Mouse (Mus musculus) frontal cortex, adult (tissue): ENCODE results near the gene Arfgef2.

Source experiments
- ATAC-seq: cut with Nextera tagmentation; 2 replicates; pipeline ENCODE4 v1.9.2; 2017; ENCODE audit warnings: mild to moderate bottlenecking, moderate library complexity, mixed read lengths; ENCODE audit not compliant: low TSS enrichment

Arfgef2 gene

DNA sequence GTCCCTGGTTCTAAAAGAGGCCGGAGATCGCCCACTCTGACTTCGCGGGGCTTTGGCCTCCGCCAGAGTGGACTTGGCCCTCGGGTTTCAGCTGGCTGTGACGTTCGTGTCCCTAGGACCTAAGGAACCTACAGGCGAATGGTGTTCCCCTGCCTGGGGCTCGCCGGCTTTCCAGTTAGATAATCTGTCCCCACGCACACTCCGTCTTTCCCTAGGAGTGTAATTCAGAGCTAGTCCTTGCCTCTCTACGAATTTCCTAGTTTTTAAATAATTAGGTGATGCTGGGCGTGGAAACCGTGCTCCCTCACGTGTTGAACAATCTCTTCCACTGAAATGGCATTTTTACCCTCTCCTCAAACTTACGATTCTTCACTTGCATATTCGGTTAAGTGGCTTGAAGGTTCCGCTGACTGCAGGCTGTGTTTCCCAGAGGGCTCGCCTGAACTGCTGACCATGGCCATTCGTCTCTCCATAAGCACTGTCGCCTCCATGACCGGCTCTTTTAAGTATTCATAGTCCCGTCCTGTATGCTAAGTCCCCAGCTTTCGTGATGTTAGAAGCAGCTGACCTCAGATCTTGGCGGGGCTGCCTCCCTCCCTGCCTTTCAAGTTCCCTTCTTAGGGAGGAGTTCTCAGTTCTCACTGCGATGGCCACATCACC lies 101.3 kb downstream of the Arfgef2 start:
- ATAC-seq: peak; percentile 46

DNA sequence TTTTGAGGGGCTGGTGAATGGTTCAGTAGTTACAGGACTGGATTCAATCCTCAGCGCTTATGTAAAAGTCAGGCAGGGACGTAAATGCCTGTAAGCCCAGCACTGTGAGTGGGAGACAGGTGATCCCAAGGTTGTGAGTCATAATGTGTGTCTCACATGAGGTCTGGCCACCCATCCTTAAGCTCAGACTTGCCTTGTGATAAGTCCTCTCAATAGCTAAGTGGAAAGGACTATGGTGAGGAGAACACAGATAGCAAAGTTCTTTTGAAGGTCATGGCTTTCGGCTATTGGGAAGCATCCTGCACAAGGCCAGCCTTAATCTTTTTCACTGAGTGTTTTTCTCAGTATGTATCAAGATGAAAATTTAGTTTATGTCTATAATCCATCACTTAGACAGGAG lies 104.3 kb downstream of the Arfgef2 start:
- no peak for ATAC-seq

DNA sequence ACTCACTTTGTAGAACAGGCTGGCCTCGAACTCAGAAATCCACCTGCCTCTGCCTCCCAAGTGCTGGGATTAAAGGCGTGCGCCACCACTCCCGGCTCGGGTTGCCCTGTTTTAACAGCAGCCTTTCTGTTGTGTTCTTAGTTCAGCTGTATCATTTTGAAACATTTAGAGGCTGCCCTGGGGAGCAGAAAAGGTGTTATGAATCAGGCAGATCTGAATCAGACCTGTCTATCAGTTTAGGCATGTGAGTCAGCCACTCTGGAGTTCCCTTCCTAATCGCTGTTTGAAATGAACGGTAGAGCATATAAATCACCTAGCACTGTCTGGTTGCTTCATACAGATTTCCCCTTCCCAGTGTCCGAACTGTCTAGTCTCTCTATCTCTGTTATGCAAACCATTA lies 105.1 kb downstream of the Arfgef2 start:
- ATAC-seq: no peak

DNA sequence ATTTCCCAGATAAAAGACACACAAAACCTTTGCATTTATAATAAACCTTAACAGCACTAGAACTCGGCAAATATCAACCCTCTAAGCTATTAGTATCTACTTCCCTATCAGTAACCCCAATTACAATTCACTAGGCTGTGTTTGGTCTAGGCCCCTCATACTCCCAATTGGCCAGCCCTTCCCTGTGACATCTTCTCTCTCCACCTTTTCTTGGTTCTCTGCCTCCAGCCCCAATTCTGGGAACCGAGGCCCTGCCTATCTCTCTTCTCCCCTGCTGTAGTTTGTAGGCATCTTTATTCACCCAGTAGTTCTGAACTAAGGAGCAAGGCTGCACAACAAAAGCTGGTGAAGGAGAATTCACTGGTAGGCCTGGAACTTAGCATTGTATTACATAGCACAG lies 118.6 kb downstream of the Arfgef2 start:
- ATAC-seq: no peak

DNA sequence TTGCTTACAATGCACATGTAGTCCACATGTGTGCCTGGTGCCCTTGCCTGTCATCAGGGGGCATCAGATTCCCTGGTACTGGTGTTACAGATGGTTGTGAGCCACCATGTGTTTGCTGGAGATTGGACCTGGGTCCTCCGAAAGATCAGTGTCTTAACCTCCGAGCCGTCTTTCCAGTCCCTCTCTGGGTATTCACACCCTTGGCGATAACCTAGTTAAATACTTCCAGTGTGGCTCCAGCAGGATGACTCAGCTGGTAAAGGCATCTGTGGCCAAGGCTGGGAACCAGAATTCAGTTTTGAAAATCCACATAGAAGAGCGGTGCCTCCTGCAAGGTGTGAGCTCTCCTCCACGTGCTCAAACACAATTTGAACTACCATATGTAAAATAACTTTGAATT lies 128.6 kb downstream of the Arfgef2 start:
- peak; percentile 77; the same call in 1 of the 2 replicates for ATAC-seq

DNA sequence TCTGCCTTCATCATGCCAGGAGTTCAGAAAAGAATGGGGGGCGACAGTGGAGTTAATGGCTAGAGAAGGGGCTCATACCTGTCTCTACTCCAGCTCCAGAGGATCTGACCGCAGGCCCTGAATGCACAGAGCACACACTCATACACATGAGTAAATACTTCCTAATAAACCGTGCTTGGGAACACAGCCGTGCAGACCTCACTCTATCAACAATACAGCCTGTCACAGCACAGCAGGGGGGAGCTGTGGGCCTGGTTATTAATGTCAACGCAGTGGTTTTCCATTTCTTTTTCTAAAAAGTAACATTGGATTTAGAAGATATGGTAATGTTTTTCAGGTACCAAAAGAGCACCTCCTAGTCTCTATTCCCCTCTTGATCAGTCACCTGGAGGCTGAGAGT lies 129.0 kb downstream of the Arfgef2 start:
- no peak for ATAC-seq

DNA sequence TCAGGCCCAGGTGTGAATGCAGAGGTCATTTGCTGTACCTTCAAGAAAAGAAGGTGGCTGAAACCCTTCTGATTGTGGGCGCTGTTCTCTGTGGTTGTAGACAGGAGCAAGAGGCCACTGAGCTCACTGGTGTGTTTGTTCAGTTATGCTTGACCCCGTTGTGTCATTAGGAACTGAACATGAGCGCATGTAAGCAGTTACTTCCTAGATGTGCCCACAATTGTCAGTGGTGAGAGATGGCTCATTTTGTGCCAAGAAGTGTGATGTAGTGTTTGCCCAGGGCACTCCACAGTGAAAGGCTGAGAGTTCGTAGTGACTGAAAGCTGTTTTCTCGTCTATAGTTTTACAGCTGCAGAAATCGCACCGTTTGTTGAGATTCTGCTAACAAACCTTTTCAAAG lies 130.2 kb downstream of the Arfgef2 start:
- no peak for ATAC-seq

DNA sequence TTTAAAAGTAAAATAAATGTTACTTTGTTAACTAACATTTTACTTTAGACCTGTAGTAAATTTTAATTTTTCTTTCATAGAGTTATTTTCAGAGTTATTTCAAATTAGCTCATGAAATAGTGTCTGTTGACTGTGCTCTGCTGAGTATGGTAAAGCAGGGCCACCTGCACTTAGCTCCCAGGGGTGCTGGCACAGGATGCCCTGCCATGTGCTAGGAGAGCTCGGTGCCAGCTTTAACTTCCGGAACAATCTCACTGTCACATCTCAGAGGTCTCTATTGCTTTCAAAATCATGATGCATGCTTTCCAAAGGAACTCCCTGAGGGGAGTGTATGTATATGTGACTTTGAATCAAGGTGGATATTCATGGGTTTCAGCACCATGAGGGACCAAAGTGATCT lies 130.8 kb downstream of the Arfgef2 start:
- no peak for ATAC-seq

DNA sequence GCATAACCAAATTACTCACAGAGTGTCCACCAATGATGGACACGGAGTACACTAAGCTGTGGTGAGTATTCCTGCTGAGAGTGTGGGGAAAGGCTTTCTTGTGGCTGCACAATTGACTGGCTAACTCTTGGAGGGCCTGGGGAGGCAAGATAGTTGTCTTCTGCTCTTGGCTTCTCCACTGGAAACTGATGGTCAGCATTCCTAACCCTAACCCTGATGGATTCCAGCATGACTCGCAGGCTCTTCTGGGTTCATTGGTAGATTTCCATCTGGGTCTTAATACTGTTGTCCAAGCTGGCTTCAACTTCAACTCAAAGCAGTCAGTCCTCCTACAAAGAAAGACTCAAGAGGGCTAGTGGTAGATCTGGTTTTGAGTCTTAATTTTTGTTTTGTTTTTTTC lies 137.8 kb downstream of the Arfgef2 start:
- no peak for ATAC-seq

DNA sequence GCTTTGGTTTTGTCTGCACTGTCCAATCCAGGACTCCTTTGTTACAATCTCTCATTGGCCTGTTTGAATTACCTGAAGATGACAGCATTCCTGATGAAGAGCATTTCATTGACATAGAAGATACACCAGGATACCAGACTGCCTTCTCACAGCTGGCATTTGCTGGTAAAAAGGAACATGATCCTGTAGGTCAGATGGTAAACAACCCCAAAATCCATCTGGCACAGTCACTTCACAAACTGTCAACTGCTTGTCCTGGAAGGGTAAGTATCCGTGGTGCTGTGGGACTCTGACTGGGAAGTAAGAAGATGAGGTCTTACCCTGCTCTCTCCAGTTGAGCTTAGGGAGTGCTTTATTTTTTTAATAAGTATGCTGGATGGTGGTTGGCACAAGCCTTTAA lies 139.0 kb downstream of the Arfgef2 start:
- no peak for ATAC-seq

DNA sequence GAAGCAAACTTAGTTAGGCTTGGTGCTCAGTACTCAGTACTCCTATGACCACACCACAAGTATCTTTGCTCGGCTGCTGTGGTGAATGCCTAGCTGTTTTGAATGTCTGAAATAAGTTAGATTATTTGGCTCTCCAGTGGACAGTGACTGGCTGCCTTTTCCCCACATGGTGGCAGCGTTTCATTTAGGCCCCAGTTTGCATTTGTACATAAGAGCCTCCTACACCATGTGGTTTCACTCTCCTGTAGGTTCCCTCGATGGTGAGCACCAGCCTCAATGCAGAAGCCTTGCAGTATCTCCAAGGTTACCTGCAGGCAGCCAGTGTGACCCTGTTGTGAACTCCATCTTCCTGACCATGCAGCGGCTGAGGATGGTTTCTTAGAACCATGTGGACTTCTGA lies 140.1 kb downstream of the Arfgef2 start:
- ATAC-seq: 0 out of 2 replicates have a peak, but pooled peaks have one; percentile 21
